In genomic region chr4:43443511-43443910, GRCm38 (mm10) we compare ENCODE assay signal across 7 mouse cellular contexts. TPM values are rescaled to one million over a fixed set of nuclear protein-coding genes. Genes with fewer than 3 reads are reported as not detected.
DNase-seq lines count a peak whose midpoint lies in the region; ATAC-seq and TF ChIP-seq lines count a peak whose summit lies in the region.

No protein-coding gene starts in this region.

- TF ChIP-seq CTCF in bone marrow macrophage, adult 2 months (IDR thresholded peaks at IDR 0.05; ENCODE audit: low read depth, low read length), result no peak
- no peak for TF ChIP-seq CTCF in forebrain, postnatal 0 days (IDR thresholded peaks at IDR 0.05; ENCODE audit: low read depth)

- no peak overlapping the region for H3K27ac ChIP-seq in bone marrow macrophage, adult 2 months (ENCODE audit: insufficient read depth, low read depth, low read length)
- H3K27ac ChIP-seq in forebrain, postnatal 0 days (ENCODE audit: low read depth, low read length), result peak overlapping the region; percentile 91
- H3K27ac ChIP-seq in limb, embryonic 11.5 days (replicated peaks; ENCODE audit: low read depth, low read length), result peak overlapping the region; percentile 81; the same call in 1 of the 2 replicates
- peak overlapping the region; percentile 95 for H3K27ac ChIP-seq in neural tube, embryonic 14.5 days (ENCODE audit: low read depth, low read length)

- TF ChIP-seq POLR2A in bone marrow macrophage, adult 2 months (IDR thresholded peaks at IDR 0.05; ENCODE audit: borderline replicate concordance, low read depth, low read length), result no peak

- peak overlapping the region; percentile 82 for H3K4me2 ChIP-seq in forebrain, postnatal 0 days (ENCODE audit: low read depth)
- H3K4me2 ChIP-seq in limb, embryonic 11.5 days (ENCODE audit: low read depth, severe bottlenecking), result peak overlapping the region; percentile 92
- H3K4me2 ChIP-seq in neural tube, embryonic 14.5 days (ENCODE audit: low read depth, low read length), result peak overlapping the region; percentile 85

- H3K9ac ChIP-seq in forebrain, postnatal 0 days, result peak overlapping the region; percentile 87
- H3K9ac ChIP-seq in limb, embryonic 11.5 days (ENCODE audit: low read length), result peak overlapping the region; percentile 95
- peak overlapping the region; percentile 99 for H3K9ac ChIP-seq in neural tube, embryonic 14.5 days (replicated peaks; ENCODE audit: low read depth, low read length)

- ATAC-seq in forebrain, postnatal 0 days, result no peak
- no peak for ATAC-seq in limb, embryonic 11.5 days (ENCODE audit: insufficient number of reproducible peaks, low FRiP score, low TSS enrichment, low read depth)
- peak; percentile 4 for ATAC-seq in neural tube, embryonic 14.5 days (ENCODE audit: low read depth)
- ATAC-seq in erythroid progenitor cell, adult 5-6 weeks (replicated peaks; ENCODE audit: low FRiP score, poor library complexity, severe bottlenecking), result no peak

- peak; percentile 37 to 49 for DNase-seq in right cerebral cortex, postnatal 10 days (ENCODE audit: low spot score in 2 of 2)
- DNase-seq in right cerebral cortex, postnatal 4 days, result no peak
- DNase-seq in forebrain, postnatal 0 days, result peak; percentile 41
- peak; percentile 65 for DNase-seq in limb, embryonic 11.5 days (ENCODE audit: low spot score)

- H3K36me3 ChIP-seq in forebrain, postnatal 0 days (ENCODE audit: insufficient read depth), result peaks cover 31% of the 10 kb centered on the region
- peaks cover 8% of the 10 kb centered on the region for H3K36me3 ChIP-seq in limb, embryonic 11.5 days (ENCODE audit: control insufficient read depth, insufficient read depth, low read length)
- H3K36me3 ChIP-seq in neural tube, embryonic 14.5 days (ENCODE audit: control insufficient read depth, insufficient read depth, low read length), result peaks cover 32% of the 10 kb centered on the region

- H3K4me3 ChIP-seq in bone marrow macrophage, adult 2 months (ENCODE audit: insufficient read depth, low read length), result peak overlapping the region; percentile 69
- peak overlapping the region; percentile 88 for H3K4me3 ChIP-seq in forebrain, postnatal 0 days (ENCODE audit: low read depth, low read length)
- peak overlapping the region; percentile 80 for H3K4me3 ChIP-seq in limb, embryonic 11.5 days (ENCODE audit: low read depth, low read length)
- peak overlapping the region; percentile 98 for H3K4me3 ChIP-seq in neural tube, embryonic 14.5 days (ENCODE audit: low read depth, low read length)

- WGBS in forebrain, postnatal 0 days, result 3% methylated on average over 28 of the region's 28 CpGs
- 1% methylated on average over 24 of the region's 28 CpGs for WGBS in limb, embryonic 11.5 days
- WGBS in neural tube, embryonic 14.5 days, result under 1% methylated on average over 28 of the region's 28 CpGs

- H3K27me3 ChIP-seq in forebrain, postnatal 0 days (ENCODE audit: insufficient read depth, low read length), result no peaks in the 10 kb centered on the region
- H3K27me3 ChIP-seq in limb, embryonic 11.5 days (ENCODE audit: control insufficient read depth, insufficient read depth, low read length), result no peaks in the 10 kb centered on the region
- H3K27me3 ChIP-seq in neural tube, embryonic 14.5 days (ENCODE audit: control insufficient read depth, insufficient read depth, low read length), result no peaks in the 10 kb centered on the region

- H3K9me3 ChIP-seq in forebrain, postnatal 0 days (ENCODE audit: low read length), result no peaks in the 10 kb centered on the region
- H3K9me3 ChIP-seq in limb, embryonic 11.5 days (ENCODE audit: control insufficient read depth, low read length), result no peaks in the 10 kb centered on the region
- no peaks in the 10 kb centered on the region for H3K9me3 ChIP-seq in neural tube, embryonic 14.5 days (ENCODE audit: control insufficient read depth, low read length)

- H3K4me1 ChIP-seq in bone marrow macrophage, adult 2 months (ENCODE audit: control insufficient read depth, insufficient read depth, low read length), result 0 out of 2 replicates have a peak, but pooled peaks cover 2% of the 10 kb centered on the region
- H3K4me1 ChIP-seq in forebrain, postnatal 0 days (ENCODE audit: insufficient read depth), result peaks cover 7% of the 10 kb centered on the region
- H3K4me1 ChIP-seq in limb, embryonic 11.5 days (ENCODE audit: control insufficient read depth, insufficient read depth, low read length), result peaks cover 9% of the 10 kb centered on the region
- H3K4me1 ChIP-seq in neural tube, embryonic 14.5 days (ENCODE audit: control insufficient read depth, insufficient read depth, low read length), result peaks cover 12% of the 10 kb centered on the region

RNA-seq across cellular contexts. Expression of gene Tesk1, which starts 1.8 kb away (rescaled TPM):
- polyA plus RNA-seq in bone marrow macrophage, adult 2 months (2012; ENCODE audit: insufficient read depth, insufficient read length, missing spikeins), result 47.2 and 51.5 TPM in 2 replicates
- total RNA-seq in forebrain, postnatal 0 days (2014; rRNA removed), result 101 and 124 TPM in 2 replicates
- 14.8 and 15.4 TPM in 2 replicates for polyA plus RNA-seq in forebrain, postnatal 0 days (2015; fragmentation: Nextera tagmentation; extraction: Ambion mirVana)
- polyA plus RNA-seq in limb, embryonic 11.5 days (2014; fragmentation: Nextera tagmentation; extraction: Ambion mirVana), result 9.8 TPM in 2 replicates
- polyA plus RNA-seq in neural tube, embryonic 14.5 days (2014; fragmentation: Nextera tagmentation; extraction: Ambion mirVana), result 16.4 and 19.0 TPM in 2 replicates
- total RNA-seq in erythroid progenitor cell, adult 5-6 weeks (2015; ENCODE audit: low replicate concordance), result 0.84 and 2.5 TPM in 2 replicates
- 0.23 and 0.77 TPM in 2 replicates for total RNA-seq in erythroid progenitor cell, adult 5-6 weeks (2017; ENCODE audit: low replicate concordance)

RNA-seq across cellular contexts. Expression of gene Cd72, which starts 10.9 kb away (rescaled TPM):
- 854 and 867 TPM in 2 replicates for polyA plus RNA-seq in bone marrow macrophage, adult 2 months (2012; ENCODE audit: insufficient read depth, insufficient read length, missing spikeins)
- 0.19 TPM in 1 of 2 replicates, not detected in the other for total RNA-seq in forebrain, postnatal 0 days (2014; rRNA removed)
- polyA plus RNA-seq in forebrain, postnatal 0 days (2015; fragmentation: Nextera tagmentation; extraction: Ambion mirVana), result 3.2 and 4.6 TPM in 2 replicates
- polyA plus RNA-seq in limb, embryonic 11.5 days (2014; fragmentation: Nextera tagmentation; extraction: Ambion mirVana), result 2.4 and 4.0 TPM in 2 replicates
- polyA plus RNA-seq in neural tube, embryonic 14.5 days (2014; fragmentation: Nextera tagmentation; extraction: Ambion mirVana), result 6.6 and 7.4 TPM in 2 replicates
- 17.2 and 22.3 TPM in 2 replicates for total RNA-seq in erythroid progenitor cell, adult 5-6 weeks (2015; ENCODE audit: low replicate concordance)
- total RNA-seq in erythroid progenitor cell, adult 5-6 weeks (2017; ENCODE audit: low replicate concordance), result 23.1 and 23.5 TPM in 2 replicates

RNA-seq across cellular contexts. Expression of gene Fam166b, which starts 14.6 kb away (rescaled TPM):
- not detected in 2 replicates for polyA plus RNA-seq in bone marrow macrophage, adult 2 months (2012; ENCODE audit: insufficient read depth, insufficient read length, missing spikeins)
- 0.15 and 1.3 TPM in 2 replicates for total RNA-seq in forebrain, postnatal 0 days (2014; rRNA removed)
- polyA plus RNA-seq in forebrain, postnatal 0 days (2015; fragmentation: Nextera tagmentation; extraction: Ambion mirVana), result 0.58 and 0.96 TPM in 2 replicates
- 0.14 TPM in 1 of 2 replicates, not detected in the other for polyA plus RNA-seq in limb, embryonic 11.5 days (2014; fragmentation: Nextera tagmentation; extraction: Ambion mirVana)
- polyA plus RNA-seq in neural tube, embryonic 14.5 days (2014; fragmentation: Nextera tagmentation; extraction: Ambion mirVana), result 1.2 and 1.4 TPM in 2 replicates
- total RNA-seq in erythroid progenitor cell, adult 5-6 weeks (2015; ENCODE audit: low replicate concordance), result not detected in 2 replicates
- not detected in 2 replicates for total RNA-seq in erythroid progenitor cell, adult 5-6 weeks (2017; ENCODE audit: low replicate concordance)

RNA-seq across cellular contexts. Expression of gene Sit1, which starts 40.0 kb away (rescaled TPM):
- polyA plus RNA-seq in bone marrow macrophage, adult 2 months (2012; ENCODE audit: insufficient read depth, insufficient read length, missing spikeins), result not detected in 2 replicates
- total RNA-seq in forebrain, postnatal 0 days (2014; rRNA removed), result not detected in 2 replicates
- polyA plus RNA-seq in forebrain, postnatal 0 days (2015; fragmentation: Nextera tagmentation; extraction: Ambion mirVana), result not detected in 2 replicates
- polyA plus RNA-seq in limb, embryonic 11.5 days (2014; fragmentation: Nextera tagmentation; extraction: Ambion mirVana), result not detected in 2 replicates
- not detected in 2 replicates for polyA plus RNA-seq in neural tube, embryonic 14.5 days (2014; fragmentation: Nextera tagmentation; extraction: Ambion mirVana)
- total RNA-seq in erythroid progenitor cell, adult 5-6 weeks (2015; ENCODE audit: low replicate concordance), result not detected in 2 replicates
- total RNA-seq in erythroid progenitor cell, adult 5-6 weeks (2017; ENCODE audit: low replicate concordance), result 3.2 TPM in 1 of 2 replicates, not detected in the other

RNA-seq across cellular contexts. Expression of gene Ccdc107, which starts 49.2 kb away (rescaled TPM):
- polyA plus RNA-seq in bone marrow macrophage, adult 2 months (2012; ENCODE audit: insufficient read depth, insufficient read length, missing spikeins), result 33.0 and 39.4 TPM in 2 replicates
- total RNA-seq in forebrain, postnatal 0 days (2014; rRNA removed), result 57.3 and 86.2 TPM in 2 replicates
- polyA plus RNA-seq in forebrain, postnatal 0 days (2015; fragmentation: Nextera tagmentation; extraction: Ambion mirVana), result 92.2 and 103 TPM in 2 replicates
- polyA plus RNA-seq in limb, embryonic 11.5 days (2014; fragmentation: Nextera tagmentation; extraction: Ambion mirVana), result 58.3 and 58.9 TPM in 2 replicates
- polyA plus RNA-seq in neural tube, embryonic 14.5 days (2014; fragmentation: Nextera tagmentation; extraction: Ambion mirVana), result 81.4 and 87.2 TPM in 2 replicates
- 26.0 and 46.9 TPM in 2 replicates for total RNA-seq in erythroid progenitor cell, adult 5-6 weeks (2015; ENCODE audit: low replicate concordance)
- total RNA-seq in erythroid progenitor cell, adult 5-6 weeks (2017; ENCODE audit: low replicate concordance), result 38.5 and 41.1 TPM in 2 replicates

Comparison
In these comparisons a context has a peak if more than half of its experiments do, and no peak if none do; other contexts are left out.
1. RNA of gene Cd72, which starts 10.9 kb away (polyA plus RNA-seq): 854 to 867 TPM in bone marrow macrophage, adult 2 months; 6.6 to 7.4 TPM in neural tube, embryonic 14.5 days, 2.4 to 4.0 TPM in limb, embryonic 11.5 days and 3.2 to 4.6 TPM in forebrain, postnatal 0 days; every median in the first group is over 100 times any median in the second.
2. Peak in every context shown above with its lines, with median percentiles within 50 percentile points of each other: H3K4me3 ChIP-seq, H3K4me2 ChIP-seq and H3K9ac ChIP-seq.